Mouse (Mus musculus) E14TG2a.4 (cell line): ENCODE measurements around the gene Mical3.

Experiments used
- CTCF ChIP-seq: conservative IDR thresholded peaks from 2 replicates; pipeline ENCODE4 v1.5.1; 2014; ENCODE audit warnings: low read length
- NANOG ChIP-seq: IDR thresholded peaks from 2 replicates; pipeline ENCODE4 v1.6.1; 2014; ENCODE audit warnings: borderline replicate concordance, low read length, mixed read lengths
- POU5F1 ChIP-seq: IDR thresholded peaks from 2 replicates; pipeline ENCODE4 v1.6.1; 2014; ENCODE audit warnings: low read length, borderline replicate concordance

DNA sequence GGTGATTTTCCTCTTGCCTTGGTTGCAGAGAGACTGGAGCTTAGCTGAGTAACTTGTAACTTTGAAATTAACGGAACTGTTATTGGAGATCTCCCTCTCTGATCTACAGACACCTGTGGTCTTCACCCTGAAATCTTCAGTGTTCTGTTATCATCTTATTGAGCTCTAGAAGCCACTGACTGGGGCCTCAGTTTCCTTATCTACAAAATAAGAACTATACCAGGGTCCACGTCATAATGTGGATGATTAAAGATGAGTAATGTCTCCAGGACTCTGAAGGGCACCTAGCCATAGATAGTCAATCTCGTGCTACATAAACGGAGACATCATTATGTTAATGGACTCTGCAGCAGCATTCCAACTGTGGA lies 45.9 kb upstream of the Mical3 start:
- TF ChIP-seq CTCF (no peak), NANOG (no peak), POU5F1 (no peak)
